Mouse (Mus musculus): ENCODE results near the gene Rps11. TPM values are rescaled to one million over a fixed set of nuclear protein-coding genes. Genes with fewer than 3 reads are reported as not detected.
A peak's percentile ranks its signal among the peaks of the same experiment; 100 is the strongest.

Rps11 gene
- total and polyA plus RNA-seq, 3 experiments: 186 to 613 (median 534) TPM

DNA sequence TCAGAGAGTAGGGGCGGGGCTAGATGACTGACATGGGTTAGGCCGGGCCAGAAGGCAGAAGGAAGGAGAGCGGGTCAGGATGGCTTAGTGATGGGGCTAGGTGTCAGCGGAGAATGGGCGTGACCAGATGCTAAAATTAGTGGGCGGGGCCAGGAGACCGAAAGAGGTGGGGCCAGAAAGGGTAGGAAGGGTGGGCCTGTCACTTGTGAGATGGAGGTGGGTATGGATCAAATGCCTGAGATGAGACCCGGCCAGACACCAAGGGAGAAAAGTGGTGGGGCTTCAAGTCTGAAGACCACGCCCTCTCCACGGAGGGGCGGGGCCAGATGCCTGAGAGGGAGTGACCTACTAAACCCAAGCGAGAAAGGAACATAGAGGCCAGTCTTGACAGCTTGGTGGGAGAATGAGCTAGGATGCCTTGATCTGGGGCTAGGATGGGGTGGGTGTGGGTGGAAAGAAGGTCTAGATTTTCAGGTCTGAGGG is 10.3 kb upstream of the Rps11 start:
- Histone ChIP-seq H3K4me1 (ENCODE audit: control insufficient read depth, insufficient read depth, low read length) (peaks cover 4% of the 10 kb centered on the region; the same call in 1 of the 2 replicates), H3K27ac (no peak overlapping the region), H3K4me3 (no peak overlapping the region), H3K36me3 (ENCODE audit: control insufficient read depth, insufficient read depth, low read length) (no peaks in the 10 kb centered on the region), H3K9ac (ENCODE audit: low read depth, low read length) (no peak overlapping the region), H3K27me3 (ENCODE audit: control insufficient read depth, insufficient read depth, low read length) (no peaks in the 10 kb centered on the region), H3K79me2 (replicated peaks; ENCODE audit: control insufficient read depth, insufficient read depth, low read length) (no peaks in the 10 kb centered on the region)
- TF ChIP-seq EP300 (IDR thresholded peaks at IDR 0.05; ENCODE audit: insufficient read depth, low read depth, low read length) (no peak), POLR2A (IDR thresholded peaks at IDR 0.05; ENCODE audit: insufficient read depth, low read depth, low read length) (no peak), CTCF (IDR thresholded peaks at IDR 0.05) (no peak)
- WGBS: 37% methylated on average over 12 of the region's 12 CpGs
- peak in 1 of 2 experiments; percentile 49 for DNase-seq
- intact Hi-C loops (cut with DNase I): loop anchor here (5.0 kb wide), 1 partner anchor 152 kb away; no protein-coding TSS in a partner anchor

DNA sequence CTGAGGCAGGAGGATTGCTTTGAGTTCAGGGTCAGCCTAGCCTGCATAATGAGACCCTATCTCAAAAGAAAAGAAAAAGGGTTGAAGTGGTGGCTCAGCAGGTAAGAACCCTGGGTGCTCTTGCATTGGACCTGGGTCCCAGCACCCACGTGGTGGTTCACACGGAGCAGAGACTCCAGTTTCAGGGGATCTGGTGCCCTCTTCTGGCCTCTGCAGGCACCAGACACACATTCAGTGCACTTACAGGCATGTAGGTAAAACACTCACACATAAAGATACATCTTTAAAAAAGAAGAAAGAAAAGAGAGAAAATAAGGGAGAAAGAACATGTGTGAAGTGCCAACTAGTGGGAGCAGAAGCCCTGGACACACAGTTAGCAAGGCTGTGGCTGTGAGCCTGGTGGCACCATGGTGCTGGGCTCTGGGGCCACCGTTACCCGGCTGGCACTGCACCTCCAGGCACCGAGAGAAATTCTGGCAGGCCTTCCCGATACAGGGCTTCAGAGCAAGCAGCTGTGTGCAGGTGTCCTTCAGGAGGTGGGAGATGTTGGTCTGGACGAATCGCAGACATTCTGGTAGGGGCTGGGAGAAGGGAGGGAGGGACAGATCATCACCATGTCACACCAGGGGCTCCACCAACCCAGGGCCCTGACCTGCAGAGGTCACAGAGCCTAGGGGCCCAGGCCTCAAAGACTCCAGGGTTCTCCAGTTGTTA is 9.4 kb upstream of the Rps11 start:
- Histone ChIP-seq H3K36me3 (ENCODE audit: control insufficient read depth, insufficient read depth, low read length) (no peaks in the 10 kb centered on the region), H3K4me3 (no peak overlapping the region), H3K79me2 (replicated peaks; ENCODE audit: control insufficient read depth, insufficient read depth, low read length) (no peaks in the 10 kb centered on the region), H3K9ac (ENCODE audit: low read depth, low read length) (no peak overlapping the region), H3K4me1 (ENCODE audit: control insufficient read depth, insufficient read depth, low read length) (peaks cover 5% of the 10 kb centered on the region; the same call in 1 of the 2 replicates), H3K27ac (no peak overlapping the region), H3K27me3 (ENCODE audit: control insufficient read depth, insufficient read depth, low read length) (no peaks in the 10 kb centered on the region)
- 86% methylated on average over 8 of the region's 8 CpGs for WGBS
- TF ChIP-seq EP300 (IDR thresholded peaks at IDR 0.05; ENCODE audit: insufficient read depth, low read depth, low read length) (no peak), POLR2A (IDR thresholded peaks at IDR 0.05; ENCODE audit: insufficient read depth, low read depth, low read length) (no peak), CTCF (IDR thresholded peaks at IDR 0.05) (peak; percentile 52)
- intact Hi-C loops (cut with DNase I): no loop called here
- DNase-seq: no peak

DNA sequence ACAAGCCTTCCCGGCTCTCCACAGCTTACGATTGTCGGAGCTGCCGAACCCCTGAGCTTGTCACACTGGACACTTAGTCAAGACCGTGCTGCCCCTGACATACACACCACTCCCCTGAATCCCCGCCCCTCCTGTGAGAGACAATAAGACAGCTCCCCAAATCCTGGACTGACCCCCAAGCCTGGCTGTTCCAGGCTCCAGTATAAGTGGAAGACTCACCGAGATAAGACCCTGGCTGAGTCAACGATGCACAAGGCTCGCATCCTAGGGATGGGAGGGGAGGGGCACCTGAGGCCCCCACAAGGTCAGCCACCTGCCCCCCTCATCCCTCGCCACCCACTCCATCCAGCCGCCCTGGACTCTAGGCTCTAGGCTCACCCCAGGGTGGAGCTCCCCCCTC is 7.6 kb upstream of the Rps11 start:
- Histone ChIP-seq H3K27me3 (ENCODE audit: control insufficient read depth, insufficient read depth, low read length) (no peaks in the 10 kb centered on the region), H3K27ac (no peak overlapping the region), H3K9ac (ENCODE audit: low read depth, low read length) (no peak overlapping the region), H3K36me3 (ENCODE audit: control insufficient read depth, insufficient read depth, low read length) (peaks cover 7% of the 10 kb centered on the region), H3K4me3 (no peak overlapping the region), H3K4me1 (ENCODE audit: control insufficient read depth, insufficient read depth, low read length) (peaks cover 5% of the 10 kb centered on the region; the same call in 1 of the 2 replicates), H3K79me2 (replicated peaks; ENCODE audit: control insufficient read depth, insufficient read depth, low read length) (no peaks in the 10 kb centered on the region; the same call in 1 of the 2 replicates)
- TF ChIP-seq POLR2A (IDR thresholded peaks at IDR 0.05; ENCODE audit: insufficient read depth, low read depth, low read length) (no peak), CTCF (IDR thresholded peaks at IDR 0.05) (no peak), EP300 (IDR thresholded peaks at IDR 0.05; ENCODE audit: insufficient read depth, low read depth, low read length) (no peak)
- no peak for DNase-seq
- WGBS: 81% methylated on average over 11 of the region's 11 CpGs
- intact Hi-C loops (cut with DNase I): no loop called here

DNA sequence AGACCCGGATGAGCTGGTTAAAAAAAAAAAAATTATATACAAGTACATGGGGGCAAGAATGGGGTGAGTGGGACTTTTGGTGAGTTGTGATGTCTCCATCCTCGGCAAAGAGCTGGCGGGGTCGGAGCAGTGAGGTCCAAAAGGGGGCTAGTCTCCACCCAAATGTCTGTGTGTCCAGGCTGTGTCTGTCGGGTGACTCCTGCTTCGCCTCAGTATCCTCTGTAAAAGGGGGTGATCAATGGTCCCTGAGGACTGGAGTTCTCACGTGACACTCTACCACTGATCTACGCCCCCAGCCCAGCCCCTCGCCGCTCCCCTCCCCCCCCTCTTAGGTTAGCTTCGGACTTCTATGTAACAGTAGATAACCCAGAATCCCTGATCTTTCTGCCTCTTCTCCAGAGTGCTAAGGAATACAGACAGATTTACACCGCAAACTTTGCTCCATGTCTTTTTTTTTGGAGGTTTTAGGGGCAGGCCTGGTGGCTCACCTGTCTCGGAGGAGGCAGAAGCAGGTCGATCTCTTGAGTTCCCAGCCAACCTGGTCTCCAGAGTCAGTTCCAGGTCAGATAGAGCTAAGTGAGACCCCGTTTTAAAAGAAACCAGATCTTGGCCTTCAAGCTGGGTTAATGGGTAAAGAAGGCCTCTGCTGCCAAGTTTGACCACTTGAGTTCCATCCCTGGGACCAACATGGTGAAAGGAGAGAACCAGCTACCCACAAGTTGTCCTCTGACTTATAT is 5.7 kb upstream of the Rps11 start:
- WGBS: 72% methylated on average over 15 of the region's 15 CpGs
- Histone ChIP-seq H3K4me1 (ENCODE audit: control insufficient read depth, insufficient read depth, low read length) (peaks cover 4% of the 10 kb centered on the region; the same call in 1 of the 2 replicates), H3K27ac (no peak overlapping the region), H3K27me3 (ENCODE audit: control insufficient read depth, insufficient read depth, low read length) (no peaks in the 10 kb centered on the region), H3K4me3 (no peak overlapping the region), H3K9ac (ENCODE audit: low read depth, low read length) (no peak overlapping the region), H3K36me3 (ENCODE audit: control insufficient read depth, insufficient read depth, low read length) (peaks cover 7% of the 10 kb centered on the region), H3K79me2 (replicated peaks; ENCODE audit: control insufficient read depth, insufficient read depth, low read length) (no peaks in the 10 kb centered on the region; the same call in 1 of the 2 replicates)
- no peak for TF ChIP-seq CTCF (IDR thresholded peaks at IDR 0.05)
- TF ChIP-seq POLR2A (IDR thresholded peaks at IDR 0.05; ENCODE audit: insufficient read depth, low read depth, low read length): no peak
- TF ChIP-seq EP300 (IDR thresholded peaks at IDR 0.05; ENCODE audit: insufficient read depth, low read depth, low read length): no peak
- DNase-seq: no peak
- intact Hi-C loops (cut with DNase I): loop anchor here (1.0 kb wide), 1 partner anchor 24 kb away; the partner anchor contains the start of genes Aldh16a1 and Pih1d1

DNA sequence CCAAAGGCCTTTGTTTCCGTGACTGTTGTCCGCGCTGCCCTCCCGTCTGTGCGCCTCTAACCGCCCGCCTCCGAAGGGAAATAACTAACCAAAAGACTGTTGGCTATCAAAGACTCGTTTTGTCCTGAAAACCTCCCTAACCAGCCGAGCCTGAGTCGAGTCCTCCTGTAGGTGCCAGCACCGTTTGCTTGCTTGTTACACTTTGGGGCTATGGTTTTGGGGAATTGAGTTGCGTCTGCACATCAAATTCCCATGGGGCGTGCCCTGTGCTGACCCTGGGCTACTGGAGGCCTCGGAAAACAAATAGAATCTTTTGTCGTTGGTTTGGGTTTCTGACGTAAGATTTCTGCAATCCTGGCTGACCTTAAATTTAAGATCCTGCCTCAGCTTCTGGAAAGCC is 5.1 kb upstream of the Rps11 start:
- WGBS: 3% methylated on average over 17 of the region's 17 CpGs
- Histone ChIP-seq H3K79me2 (replicated peaks; ENCODE audit: control insufficient read depth, insufficient read depth, low read length) (no peaks in the 10 kb centered on the region; the same call in 1 of the 2 replicates), H3K27ac (peak overlapping the region; percentile 83), H3K27me3 (ENCODE audit: control insufficient read depth, insufficient read depth, low read length) (no peaks in the 10 kb centered on the region), H3K9ac (ENCODE audit: low read depth, low read length) (peak overlapping the region; percentile 68), H3K36me3 (ENCODE audit: control insufficient read depth, insufficient read depth, low read length) (peaks cover 7% of the 10 kb centered on the region), H3K4me1 (ENCODE audit: control insufficient read depth, insufficient read depth, low read length) (peaks cover 3% of the 10 kb centered on the region; the same call in 1 of the 2 replicates), H3K4me3 (peak overlapping the region; percentile 68)
- no peak for TF ChIP-seq POLR2A (IDR thresholded peaks at IDR 0.05; ENCODE audit: insufficient read depth, low read depth, low read length)
- no peak for TF ChIP-seq EP300 (IDR thresholded peaks at IDR 0.05; ENCODE audit: insufficient read depth, low read depth, low read length)
- no peak for TF ChIP-seq CTCF (IDR thresholded peaks at IDR 0.05)
- DNase-seq: no peak
- intact Hi-C loops (cut with DNase I): loop anchor here (1.0 kb wide), 1 partner anchor 25 kb away; the partner anchor contains the start of genes Aldh16a1 and Pih1d1
